Mouse (Mus musculus) lung, embryonic 15.5 days (tissue): ENCODE results near the gene Hist1h2ab. TPM values are rescaled to one million over a fixed set of nuclear protein-coding genes. Genes with fewer than 3 reads are reported as not detected.
"Not testable (repeated sequence)": the region's sequence is repeated elsewhere in the genome, so short reads cannot be mapped to it uniquely, and the experiment has no call there.

Experiments used
- ATAC-seq: fragments of 200-750 bp; cut with Nextera tagmentation; 2 replicates; pipeline ENCODE4 v1.8.0; 2017; ENCODE audit warnings: moderate number of reproducible peaks, borderline replicate concordance; ENCODE audit not compliant: low FRiP score, low TSS enrichment; ENCODE audit errors: extremely low read depth
- H3K27ac ChIP-seq: fragments of 300-500 bp; sonication (generic); 2 replicates; pipeline ENCODE4 v1.5.1; 2015; ENCODE audit warnings: moderate library complexity, mild to moderate bottlenecking, inconsistent platforms
- H3K27me3 ChIP-seq: fragments of 300-500 bp; sonication (generic); 2 replicates; pipeline ENCODE4 v1.6.1; 2015; ENCODE audit warnings: inconsistent platforms
- H3K36me3 ChIP-seq: fragments of 300-500 bp; sonication (generic); 2 replicates; pipeline ENCODE4 v1.6.1; 2015; ENCODE audit warnings: inconsistent platforms
- H3K4me1 ChIP-seq: fragments of 300-500 bp; sonication (generic); 2 replicates; pipeline ENCODE4 v1.6.1; 2015; ENCODE audit warnings: inconsistent platforms
- H3K4me2 ChIP-seq: fragments of 300-500 bp; sonication (generic); 2 replicates; pipeline ENCODE4 v1.6.1; 2015; ENCODE audit warnings: inconsistent platforms, mild to moderate bottlenecking, moderate library complexity
- H3K4me3 ChIP-seq: fragments of 300-500 bp; sonication (generic); 2 replicates; pipeline ENCODE4 v1.5.1; 2015; ENCODE audit warnings: mild to moderate bottlenecking, inconsistent platforms
- H3K9ac ChIP-seq: fragments of 300-500 bp; sonication (generic); 2 replicates; pipeline ENCODE4 v1.6.1; 2015; ENCODE audit warnings: inconsistent platforms
- H3K9me3 ChIP-seq: fragments of 300-500 bp; sonication (generic); 2 replicates; pipeline ENCODE4 v1.6.1; 2016; ENCODE audit warnings: inconsistent platforms
- WGBS: fragments of 180-500 bp; shearing (Covaris S2); methylation state at CpG from one replicate; pipeline ENCODE4 v1.1.7; 2015; 5-methylcytosine and 5-hydroxymethylcytosine counted together
- polyA plus RNA-seq: library from polyadenylated mRNA; unstranded; fragments of >200 nt; fragmentation: Nextera tagmentation; extraction: Ambion mirVana; gene quantifications from 2 replicates; pipeline ENCODE4 v1.2.1, GENCODE M21; 2015

Hist1h2ab gene
- polyA plus RNA-seq, 1 experiment from 2014 or later = 74.3 TPM

DNA sequence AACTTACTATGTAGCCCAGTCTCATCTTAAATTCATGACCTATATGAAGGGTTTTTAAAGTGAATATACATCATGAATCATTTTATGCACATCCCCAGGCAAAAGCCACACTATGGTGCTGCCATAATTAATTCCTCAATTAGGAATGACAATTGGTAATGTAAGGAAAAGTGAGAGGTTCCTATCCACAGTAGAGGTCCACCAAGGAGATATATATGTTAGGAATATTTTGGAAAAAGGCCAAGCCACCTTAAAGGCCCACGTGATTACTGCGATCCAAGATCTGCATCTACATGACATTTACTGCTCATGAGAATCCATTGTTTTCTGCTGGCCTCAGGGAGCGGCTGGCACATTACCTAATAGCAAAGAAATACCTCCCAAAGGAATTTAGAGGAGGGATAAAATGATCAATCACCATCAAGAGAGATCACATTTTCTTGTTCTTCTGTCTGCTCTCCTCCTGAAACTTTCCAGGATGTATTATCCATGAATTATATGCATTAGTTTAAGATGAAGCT lies 8.4 kb downstream of the Hist1h2ab start:
- 78% methylated on average over 3 of the region's 3 CpGs for WGBS
- Histone ChIP-seq H3K9me3 (no peaks in the 10 kb centered on the region), H3K36me3 (no peaks in the 10 kb centered on the region), H3K27ac (peak overlapping the region; percentile 97), H3K4me3 (no peak overlapping the region), H3K9ac (no peak overlapping the region; the same call in 1 of the 2 replicates), H3K4me1 (peaks cover 26% of the 10 kb centered on the region), H3K27me3 (no peaks in the 10 kb centered on the region), H3K4me2 (no peak overlapping the region)
- no peak for ATAC-seq

DNA sequence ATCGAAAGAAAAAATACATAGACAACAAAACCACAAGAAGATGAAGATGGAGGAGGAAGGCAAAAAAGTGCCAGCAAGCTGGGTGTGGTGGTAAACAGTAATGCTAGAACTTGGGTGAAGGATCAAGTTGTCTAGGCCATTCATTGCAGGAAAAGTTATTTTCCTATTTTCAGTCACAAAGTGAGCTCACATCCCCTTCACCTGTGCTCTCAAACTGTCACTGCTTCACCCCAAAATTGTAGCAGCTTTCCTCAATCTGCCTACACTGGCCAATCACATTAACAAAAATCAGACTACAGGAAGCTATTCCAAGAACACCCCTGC lies 9.0 kb downstream of the Hist1h2ab start:
- H3K36me3 ChIP-seq = no peaks in the 10 kb centered on the region
- peak overlapping the region; percentile 62 for H3K4me2 ChIP-seq
- no peaks in the 10 kb centered on the region for H3K9me3 ChIP-seq
- 55% methylated on average over 1 of the region's 1 CpGs for WGBS
- peak overlapping the region; percentile 44 for H3K4me3 ChIP-seq
- H3K4me1 ChIP-seq = peaks cover 31% of the 10 kb centered on the region
- no peaks in the 10 kb centered on the region for H3K27me3 ChIP-seq
- H3K27ac ChIP-seq = peak overlapping the region; percentile 97
- ATAC-seq = no peak
- H3K9ac ChIP-seq = peak overlapping the region; percentile 41

DNA sequence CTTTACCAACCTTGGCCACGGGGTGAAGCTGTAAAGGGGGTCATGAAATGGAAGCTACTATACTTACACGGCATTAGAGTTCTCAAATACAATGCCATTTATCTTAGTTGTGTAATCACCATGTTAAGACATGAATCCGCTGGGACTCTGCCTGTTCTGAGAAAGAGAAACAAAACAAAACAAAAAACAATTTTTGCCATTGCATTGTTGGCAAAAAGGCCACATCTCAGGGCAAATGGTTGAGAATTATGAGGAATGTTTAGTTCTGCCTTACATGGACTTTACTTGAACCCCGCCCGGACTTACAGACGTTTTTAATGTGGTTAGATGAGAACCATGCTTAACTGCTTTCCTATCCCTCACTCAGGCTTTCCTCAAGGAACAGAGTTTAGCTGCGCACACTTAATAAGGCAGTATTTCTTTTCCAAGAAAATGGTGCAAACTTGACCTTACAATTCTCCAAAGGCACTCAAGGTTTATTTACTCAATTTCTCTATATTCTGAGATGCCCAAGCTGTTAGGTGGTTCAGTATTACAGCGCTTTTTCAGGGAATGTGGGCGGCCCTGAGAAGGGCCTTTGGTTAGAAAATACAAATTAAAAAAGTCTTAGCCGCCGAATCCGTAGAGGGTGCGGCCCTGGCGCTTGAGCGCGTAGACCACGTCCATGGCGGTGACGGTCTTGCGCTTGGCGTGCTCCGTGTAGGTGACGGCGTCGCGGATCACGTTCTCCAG lies 9.5 kb downstream of the Hist1h2ab start:
- peak overlapping the region; percentile 41 for H3K9ac ChIP-seq
- peak overlapping the region; percentile 62 for H3K4me2 ChIP-seq
- peak overlapping the region; percentile 44 for H3K4me3 ChIP-seq
- H3K4me1 ChIP-seq = peaks cover 33% of the 10 kb centered on the region
- H3K27me3 ChIP-seq = no peaks in the 10 kb centered on the region
- H3K27ac ChIP-seq = peak overlapping the region; percentile 97
- H3K9me3 ChIP-seq = no peaks in the 10 kb centered on the region
- 1% methylated on average over 22 of the region's 27 CpGs for WGBS
- H3K36me3 ChIP-seq = no peaks in the 10 kb centered on the region
- ATAC-seq = no peak

DNA sequence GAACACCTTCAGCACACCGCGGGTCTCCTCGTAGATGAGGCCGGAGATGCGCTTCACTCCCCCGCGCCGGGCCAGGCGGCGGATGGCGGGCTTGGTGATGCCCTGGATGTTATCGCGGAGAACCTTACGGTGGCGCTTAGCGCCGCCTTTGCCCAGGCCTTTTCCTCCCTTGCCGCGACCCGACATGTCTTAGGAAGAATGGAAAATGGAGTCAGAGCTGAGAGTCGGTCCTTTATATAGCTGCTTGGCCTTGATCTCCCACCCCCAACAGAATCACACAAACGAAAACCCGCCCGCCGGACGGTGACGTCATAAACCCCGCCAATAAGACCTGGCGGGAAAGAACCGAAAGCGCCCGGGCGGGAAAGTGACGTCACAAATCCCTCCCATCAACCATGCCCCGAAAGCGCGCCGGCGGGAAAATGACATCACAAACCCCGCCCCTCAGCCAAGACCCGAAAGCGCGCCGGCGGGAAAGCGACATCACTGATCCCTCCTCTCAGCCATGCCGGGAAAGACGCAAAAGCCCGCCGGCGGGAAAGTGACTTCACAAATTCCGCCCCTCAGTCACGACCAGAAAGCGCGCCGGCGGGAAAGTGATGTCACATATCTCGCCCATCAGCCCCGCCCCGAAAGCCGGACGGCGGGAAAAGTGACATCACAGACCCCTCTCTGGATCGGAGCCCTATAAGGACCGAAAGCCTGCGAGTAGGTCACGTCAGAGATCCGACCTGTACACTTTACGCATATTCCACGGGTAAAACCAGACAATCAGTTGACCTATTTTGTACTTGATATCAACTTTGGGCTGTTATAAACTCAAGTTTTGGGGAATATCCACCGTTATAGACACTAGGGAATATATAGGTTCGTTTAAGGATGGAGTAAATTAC lies 10.3 kb downstream of the Hist1h2ab start, which contains the start of gene Hist1h4a:
Hist1h4a (minus strand) TSS at position 259 of the 893 bp plus-strand sequence.
- peak; percentile 76 for ATAC-seq
- Histone ChIP-seq H3K27ac (peak within 1 kb of the TSS; percentile 97), H3K4me2 (peak within 1 kb of the TSS; percentile 62), H3K27me3 (no peaks in the 10 kb centered on the region), H3K4me1 (peaks cover 33% of the 10 kb centered on the region), H3K9ac (peak within 1 kb of the TSS; percentile 56), H3K4me3 (peak within 1 kb of the TSS; percentile 44), H3K36me3 (no peaks in the 10 kb centered on the region), H3K9me3 (no peaks in the 10 kb centered on the region)
- WGBS = under 1% methylated on average over 67 of the region's 72 CpGs

DNA sequence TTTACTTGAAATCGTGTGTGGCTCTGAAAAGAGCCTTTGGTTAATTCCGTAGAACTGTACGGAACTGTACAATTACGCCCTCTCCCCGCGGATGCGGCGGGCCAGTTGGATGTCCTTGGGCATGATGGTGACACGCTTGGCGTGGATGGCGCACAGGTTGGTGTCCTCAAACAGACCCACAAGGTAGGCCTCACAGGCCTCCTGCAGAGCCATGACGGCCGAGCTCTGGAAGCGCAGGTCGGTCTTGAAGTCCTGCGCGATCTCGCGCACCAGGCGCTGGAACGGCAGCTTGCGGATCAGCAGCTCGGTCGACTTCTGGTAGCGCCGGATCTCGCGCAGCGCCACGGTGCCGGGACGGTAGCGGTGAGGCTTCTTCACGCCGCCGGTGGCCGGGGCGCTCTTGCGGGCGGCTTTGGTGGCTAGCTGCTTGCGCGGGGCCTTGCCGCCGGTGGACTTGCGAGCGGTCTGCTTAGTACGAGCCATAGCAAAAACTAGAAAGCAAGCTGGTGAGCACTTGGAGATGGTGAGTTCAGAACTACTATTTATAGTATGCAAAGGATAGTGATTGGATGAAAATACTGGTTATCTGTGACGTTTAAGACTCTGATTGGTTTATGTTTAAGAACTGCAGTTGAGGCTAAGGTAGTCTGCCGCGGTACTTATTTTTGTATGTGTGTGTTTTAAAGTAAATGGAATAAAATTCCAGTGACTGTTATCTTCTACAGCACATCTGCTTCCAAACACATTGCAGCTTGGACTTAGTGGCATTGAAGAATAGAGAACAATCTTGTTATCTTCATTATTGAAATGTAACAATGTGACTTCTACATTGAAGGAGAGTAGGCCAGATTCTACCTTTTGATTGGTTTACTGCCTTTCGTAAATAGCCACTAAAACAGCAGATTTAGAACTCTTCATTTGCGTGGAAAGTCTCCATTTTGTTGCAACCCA lies 11.2 kb downstream of the Hist1h2ab start, which contains the start of gene Hist1h3a:
Hist1h3a (minus strand) TSS at position 516 of the 951 bp plus-strand sequence.
- Histone ChIP-seq H3K4me3 (peak within 1 kb of the TSS; percentile 44), H3K4me1 (peaks cover 33% of the 10 kb centered on the region), H3K4me2 (peak within 1 kb of the TSS; percentile 62), H3K27ac (peak within 1 kb of the TSS; percentile 97), H3K9ac (peak within 1 kb of the TSS; percentile 56)
- H3K36me3 ChIP-seq, H3K9me3 ChIP-seq, H3K27me3 ChIP-seq: not testable (repeated sequence)
- under 1% methylated on average over 28 of the region's 52 CpGs for WGBS
- peak; percentile 68 for ATAC-seq

DNA sequence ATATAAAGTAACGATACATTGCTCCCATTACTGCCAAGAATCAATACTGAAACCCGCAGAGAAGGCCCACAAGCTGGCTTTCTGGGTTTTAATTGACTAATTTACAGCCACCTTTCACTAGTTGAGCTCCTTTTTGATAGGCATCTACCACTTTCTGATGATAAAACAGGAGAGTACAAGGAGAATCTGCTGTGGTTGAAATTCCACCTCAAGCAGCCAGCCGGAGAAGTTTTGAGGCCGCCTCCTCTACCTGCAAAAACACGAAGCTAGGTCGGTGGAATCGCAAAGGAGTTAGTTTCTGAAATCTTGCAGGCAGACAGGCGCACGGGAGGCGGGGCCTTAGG lies 12.3 kb downstream of the Hist1h2ab start:
- no peak for ATAC-seq
- no peaks in the 10 kb centered on the region for H3K9me3 ChIP-seq
- no peaks in the 10 kb centered on the region for H3K36me3 ChIP-seq
- no peaks in the 10 kb centered on the region for H3K27me3 ChIP-seq
- peak overlapping the region; percentile 44 for H3K4me3 ChIP-seq
- 2% methylated on average over 10 of the region's 10 CpGs for WGBS
- peaks cover 29% of the 10 kb centered on the region for H3K4me1 ChIP-seq
- H3K4me2 ChIP-seq = peak overlapping the region; percentile 62
- peak overlapping the region; percentile 97 for H3K27ac ChIP-seq
- H3K9ac ChIP-seq = peak overlapping the region; percentile 30; the same call in 1 of the 2 replicates

DNA sequence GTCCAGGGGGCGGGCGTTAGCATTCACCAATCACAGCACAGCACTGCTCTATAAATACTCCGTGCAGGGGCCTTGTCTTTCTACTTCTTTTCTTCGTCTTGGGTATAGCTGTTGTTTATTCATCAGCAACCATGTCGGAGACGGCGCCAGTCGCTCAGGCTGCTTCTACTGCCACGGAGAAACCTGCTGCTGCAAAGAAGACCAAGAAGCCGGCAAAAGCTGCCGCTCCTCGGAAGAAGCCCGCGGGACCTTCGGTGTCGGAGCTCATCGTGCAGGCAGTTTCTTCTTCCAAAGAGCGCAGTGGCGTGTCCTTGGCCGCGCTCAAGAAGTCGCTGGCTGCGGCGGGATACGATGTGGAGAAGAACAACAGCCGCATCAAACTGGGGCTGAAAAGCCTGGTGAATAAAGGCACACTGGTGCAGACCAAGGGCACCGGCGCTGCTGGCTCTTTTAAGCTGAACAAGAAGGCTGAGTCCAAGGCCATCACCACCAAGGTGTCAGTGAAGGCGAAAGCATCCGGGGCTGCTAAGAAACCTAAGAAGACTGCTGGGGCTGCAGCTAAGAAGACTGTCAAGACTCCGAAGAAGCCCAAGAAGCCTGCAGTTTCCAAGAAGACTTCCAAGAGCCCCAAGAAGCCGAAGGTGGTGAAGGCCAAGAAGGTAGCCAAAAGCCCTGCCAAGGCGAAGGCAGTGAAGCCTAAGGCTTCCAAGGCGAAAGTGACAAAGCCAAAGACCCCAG lies 12.8 kb downstream of the Hist1h2ab start, which contains the start of gene Hist1h1a:
Hist1h1a (plus strand) TSS at position 81 of the 738 bp plus-strand sequence.
- ATAC-seq = peak; percentile 72
- 1% methylated on average over 34 of the region's 34 CpGs for WGBS
- Histone ChIP-seq H3K9me3 (no peaks in the 10 kb centered on the region), H3K9ac (peak within 1 kb of the TSS; percentile 59), H3K27me3 (no peaks in the 10 kb centered on the region), H3K4me1 (peaks cover 29% of the 10 kb centered on the region), H3K36me3 (no peaks in the 10 kb centered on the region), H3K27ac (peak within 1 kb of the TSS; percentile 97), H3K4me3 (peak within 1 kb of the TSS; percentile 44), H3K4me2 (peak within 1 kb of the TSS; percentile 62)

DNA sequence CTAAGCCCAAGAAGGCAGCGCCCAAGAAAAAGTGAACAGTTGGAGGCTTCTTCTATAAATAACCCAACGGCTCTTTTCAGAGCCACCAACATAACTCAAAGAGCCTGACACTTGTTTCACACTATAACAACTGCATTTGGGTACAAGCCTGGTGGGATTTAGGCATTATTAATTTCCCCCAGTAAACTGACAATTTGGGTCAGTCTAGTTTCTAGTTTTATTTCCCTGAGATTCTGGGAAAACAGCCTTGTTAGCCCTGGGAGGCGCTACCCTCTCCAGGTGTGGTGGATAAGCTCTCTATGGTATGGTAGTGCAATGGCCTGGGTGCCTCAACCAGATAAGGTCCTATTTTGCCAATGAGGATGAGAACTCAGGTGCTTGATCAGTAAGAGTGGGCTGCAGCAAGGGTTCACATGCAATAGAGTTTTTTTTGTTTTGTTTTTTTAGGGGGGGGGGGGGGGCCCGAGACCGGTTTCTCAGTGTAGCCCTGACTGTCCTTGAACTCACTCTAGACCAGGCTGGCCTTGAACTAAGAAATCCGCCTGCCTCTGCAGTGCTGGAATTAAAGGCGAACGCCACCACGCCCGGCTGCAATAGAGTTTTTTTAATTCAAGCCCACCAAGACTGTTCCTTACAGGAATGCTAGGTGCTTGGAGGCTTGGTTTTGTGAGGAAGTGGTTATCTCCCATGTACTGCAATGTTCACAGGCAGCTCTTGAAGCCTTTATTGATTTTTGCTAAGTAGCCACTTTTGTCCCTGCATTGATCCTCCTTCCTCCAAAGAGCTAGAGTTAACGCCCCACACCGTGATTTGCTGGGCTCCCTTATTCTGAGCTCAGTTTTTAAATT lies 13.6 kb downstream of the Hist1h2ab start:
- Histone ChIP-seq H3K4me3 (peak overlapping the region; percentile 44), H3K27ac (peak overlapping the region; percentile 97), H3K4me2 (peak overlapping the region; percentile 62), H3K9ac (peak overlapping the region; percentile 59), H3K36me3 (no peaks in the 10 kb centered on the region), H3K4me1 (peaks cover 25% of the 10 kb centered on the region), H3K27me3 (no peaks in the 10 kb centered on the region), H3K9me3 (no peaks in the 10 kb centered on the region)
- ATAC-seq = no peak
- WGBS = 26% methylated on average over 12 of the region's 12 CpGs

DNA sequence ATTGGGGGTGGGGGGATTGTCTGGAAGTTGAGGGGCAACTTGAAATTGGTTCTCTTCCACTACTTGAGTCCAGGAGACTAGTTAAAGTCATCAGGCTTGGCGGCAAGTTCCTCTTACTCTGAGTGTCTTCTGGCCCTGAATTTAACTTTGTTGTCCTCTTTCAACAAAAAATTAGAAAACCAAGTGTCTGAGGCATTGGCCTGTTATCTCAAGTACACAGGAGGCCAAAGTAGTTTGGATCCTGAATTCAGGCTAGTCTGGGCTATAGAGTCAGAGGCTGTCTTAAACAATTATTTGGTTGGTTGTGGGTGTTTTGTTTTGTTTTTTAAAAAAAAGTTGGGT lies 14.2 kb downstream of the Hist1h2ab start:
- H3K4me2 ChIP-seq = peak overlapping the region; percentile 62; the same call in 1 of the 2 replicates
- H3K9ac ChIP-seq = no peak overlapping the region
- no peaks in the 10 kb centered on the region for H3K27me3 ChIP-seq
- peaks cover 19% of the 10 kb centered on the region for H3K4me1 ChIP-seq
- H3K9me3 ChIP-seq = no peaks in the 10 kb centered on the region
- ATAC-seq = no peak
- no peaks in the 10 kb centered on the region for H3K36me3 ChIP-seq
- H3K27ac ChIP-seq = no peak overlapping the region; the same call in 1 of the 2 replicates
- H3K4me3 ChIP-seq = no peak overlapping the region
- 39% methylated on average over 1 of the region's 1 CpGs for WGBS

DNA sequence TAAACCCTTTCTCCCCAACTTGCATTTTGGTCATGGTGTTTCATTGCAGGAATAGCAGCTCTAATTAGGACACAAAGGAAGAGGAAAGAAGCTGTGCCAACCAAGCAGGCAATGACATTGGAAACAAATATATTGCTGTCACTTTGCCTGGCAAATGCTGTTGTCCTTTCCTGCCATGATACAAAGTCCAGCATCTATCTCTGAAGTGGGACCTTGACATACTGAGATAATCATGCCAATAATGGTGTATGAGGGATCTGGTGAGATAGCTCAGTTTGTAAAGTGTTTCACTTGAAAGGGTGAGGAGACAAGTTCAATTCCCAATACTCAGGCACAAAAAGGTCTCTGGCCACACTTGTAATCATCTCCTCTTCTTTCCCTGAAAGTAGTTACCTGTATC lies 15.8 kb downstream of the Hist1h2ab start:
- no peaks in the 10 kb centered on the region for H3K27me3 ChIP-seq
- no peak overlapping the region for H3K4me3 ChIP-seq
- no peaks in the 10 kb centered on the region for H3K9me3 ChIP-seq
- peaks cover 20% of the 10 kb centered on the region for H3K4me1 ChIP-seq
- H3K4me2 ChIP-seq = no peak overlapping the region
- H3K9ac ChIP-seq = no peak overlapping the region
- H3K27ac ChIP-seq = no peak overlapping the region
- no peaks in the 10 kb centered on the region for H3K36me3 ChIP-seq
- ATAC-seq = no peak
